Mouse (Mus musculus) ES-E14 (cell line): ENCODE measurements around the gene Abhd10.

Source experiments
- CHD2 ChIP-seq: IDR thresholded peaks from 2 replicates; pipeline ENCODE4 v1.6.1; 2014; ENCODE audit warnings: mild to moderate bottlenecking, low read depth, low read length, inconsistent platforms
- HCFC1 ChIP-seq: IDR thresholded peaks from 2 replicates; pipeline ENCODE4 v1.6.1; 2012; ENCODE audit warnings: low read length, inconsistent platforms, borderline replicate concordance; ENCODE audit not compliant: insufficient read depth
- MAFK ChIP-seq: IDR thresholded peaks from 2 replicates; pipeline ENCODE4 v1.6.1; 2014; ENCODE audit warnings: mild to moderate bottlenecking, low read depth, low read length, inconsistent platforms; ENCODE audit not compliant: insufficient read depth

DNA sequence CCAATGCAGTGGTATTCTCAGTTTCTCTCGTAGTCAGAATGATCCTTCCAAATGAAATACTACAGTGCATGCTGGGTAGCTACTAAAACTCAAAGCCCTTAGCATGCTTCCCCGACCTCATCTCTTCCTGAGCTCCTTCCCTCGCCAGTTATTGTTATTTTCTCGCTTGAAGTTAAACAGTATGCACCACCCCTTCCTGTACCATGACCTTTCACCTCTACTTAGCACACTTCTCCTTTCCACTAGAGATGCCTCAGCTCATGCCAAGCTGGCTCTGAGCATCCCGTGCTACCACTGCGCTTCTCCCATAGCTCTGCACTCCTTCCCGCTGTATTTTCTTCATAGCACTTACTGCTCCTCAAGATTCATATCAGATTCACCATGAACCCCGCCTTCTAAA lies 4.9 kb downstream of the Abhd10 start:
- TF ChIP-seq HCFC1 (no peak), CHD2 (no peak), MAFK (no peak)
